Mouse (Mus musculus): ENCODE results near the gene Apobec3. TPM values are rescaled to one million over a fixed set of nuclear protein-coding genes. Genes with fewer than 3 reads are reported as not detected.
"Not testable (repeated sequence)": the region's sequence is repeated elsewhere in the genome, so short reads cannot be mapped to it uniquely, and the experiment has no call there.

Gene Apobec3
- polyA plus RNA-seq, 1 experiment from 2014 or later, result 7.6 TPM

DNA sequence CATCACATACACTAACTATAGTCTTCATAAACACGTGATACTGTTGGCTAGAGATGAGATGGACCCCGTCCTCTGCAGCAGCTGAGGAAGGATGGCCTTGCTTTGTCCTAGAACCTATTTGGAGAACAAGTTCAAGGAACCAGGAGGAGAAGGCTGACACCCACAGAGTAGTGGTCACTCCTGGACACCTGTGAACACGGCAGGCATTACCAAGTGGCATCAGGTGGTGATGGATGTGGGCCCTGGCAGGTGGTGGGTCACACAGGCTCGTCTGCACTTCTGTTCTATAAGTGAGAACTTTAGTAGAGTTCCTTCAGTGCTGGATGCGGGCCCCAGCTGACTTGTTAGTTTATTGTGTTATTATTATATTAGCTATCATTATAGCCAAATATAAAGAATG, 6.6 kb upstream of the Apobec3 start:
- no peak overlapping the region for H3K27ac ChIP-seq (replicated peaks; ENCODE audit: low read depth, low read length)
- no peak overlapping the region for H3K4me3 ChIP-seq (ENCODE audit: low read depth, low read length)
- no peak overlapping the region for H3K4me2 ChIP-seq (ENCODE audit: low read depth, low read length)
- DNase-seq (ENCODE audit: low spot score) (no peak), ATAC-seq (replicated peaks; ENCODE audit: insufficient number of reproducible peaks, low FRiP score, low TSS enrichment, low read depth) (no peak)
- H3K27me3 ChIP-seq (ENCODE audit: control insufficient read depth, insufficient read depth, low read length), result no peaks in the 10 kb centered on the region
- H3K4me1 ChIP-seq (ENCODE audit: control insufficient read depth, insufficient read depth, low read length), result no peaks in the 10 kb centered on the region
- H3K36me3 ChIP-seq (replicated peaks; ENCODE audit: control insufficient read depth, insufficient read depth, low read depth, low read length), result no peaks in the 10 kb centered on the region
- H3K9ac ChIP-seq (replicated peaks; ENCODE audit: low read length), result no peak overlapping the region
- 76% methylated on average over 5 of the region's 5 CpGs for WGBS
- H3K9me3 ChIP-seq (replicated peaks; ENCODE audit: control insufficient read depth, low read length), result no peaks in the 10 kb centered on the region

GRCm38 (mm10) chr15:79892213-79892541, 718 bp downstream of the Apobec3 start:
- H3K27ac ChIP-seq (replicated peaks; ENCODE audit: low read depth, low read length), result no peak overlapping the region
- DNase-seq (ENCODE audit: low spot score) (peak; percentile 48), ATAC-seq (replicated peaks; ENCODE audit: insufficient number of reproducible peaks, low FRiP score, low TSS enrichment, low read depth) (0 out of 2 replicates have a peak, but pooled peaks have one; percentile 48)
- no peaks in the 10 kb centered on the region for H3K4me1 ChIP-seq (ENCODE audit: control insufficient read depth, insufficient read depth, low read length)
- H3K9me3 ChIP-seq (replicated peaks; ENCODE audit: control insufficient read depth, low read length), result no peaks in the 10 kb centered on the region
- no peaks in the 10 kb centered on the region for H3K36me3 ChIP-seq (replicated peaks; ENCODE audit: control insufficient read depth, insufficient read depth, low read depth, low read length)
- H3K27me3 ChIP-seq (ENCODE audit: control insufficient read depth, insufficient read depth, low read length), result peaks cover 3% of the 10 kb centered on the region; the same call in 1 of the 2 replicates
- H3K9ac ChIP-seq (replicated peaks; ENCODE audit: low read length), result peak overlapping the region; percentile 56
- WGBS, result 0% methylated on average over 12 of the region's 12 CpGs
- H3K4me3 ChIP-seq (ENCODE audit: low read depth, low read length), result peak overlapping the region; percentile 34
- H3K4me2 ChIP-seq (ENCODE audit: low read depth, low read length), result peak overlapping the region; percentile 42

GRCm38 (mm10) chr15:79892995-79893823, 1.8 kb downstream of the Apobec3 start:
- no peak overlapping the region for H3K9ac ChIP-seq (replicated peaks; ENCODE audit: low read length)
- ATAC-seq (replicated peaks; ENCODE audit: insufficient number of reproducible peaks, low FRiP score, low TSS enrichment, low read depth), result no peak
- 70% methylated on average over 15 of the region's 15 CpGs for WGBS

GRCm38 (mm10) chr15:79893824-79894123, 2.3 kb downstream of the Apobec3 start:
- no peak for ATAC-seq (replicated peaks; ENCODE audit: insufficient number of reproducible peaks, low FRiP score, low TSS enrichment, low read depth)
- DNase-seq (ENCODE audit: low spot score), result no peak
- no peak overlapping the region for H3K4me3 ChIP-seq (ENCODE audit: low read depth, low read length)
- H3K9ac ChIP-seq (replicated peaks; ENCODE audit: low read length), result no peak overlapping the region
- H3K27ac ChIP-seq (replicated peaks; ENCODE audit: low read depth, low read length), result no peak overlapping the region
- no peak overlapping the region for H3K4me2 ChIP-seq (ENCODE audit: low read depth, low read length)
- peaks cover 3% of the 10 kb centered on the region; the same call in 1 of the 2 replicates for H3K27me3 ChIP-seq (ENCODE audit: control insufficient read depth, insufficient read depth, low read length)
- 32% methylated on average over 3 of the region's 3 CpGs for WGBS
- no peaks in the 10 kb centered on the region for H3K4me1 ChIP-seq (ENCODE audit: control insufficient read depth, insufficient read depth, low read length)
- no peaks in the 10 kb centered on the region for H3K9me3 ChIP-seq (replicated peaks; ENCODE audit: control insufficient read depth, low read length)
- H3K36me3 ChIP-seq (replicated peaks; ENCODE audit: control insufficient read depth, insufficient read depth, low read depth, low read length), result no peaks in the 10 kb centered on the region

More at GRCm38 (mm10) chr15:79892995-79893823, 1.8 kb downstream of the Apobec3 start:
- H3K4me1 ChIP-seq (ENCODE audit: control insufficient read depth, insufficient read depth, low read length), result no peaks in the 10 kb centered on the region
- H3K9me3 ChIP-seq (replicated peaks; ENCODE audit: control insufficient read depth, low read length), result no peaks in the 10 kb centered on the region
- H3K4me2 ChIP-seq (ENCODE audit: low read depth, low read length), result no peak overlapping the region; the same call in 1 of the 2 replicates
- H3K4me3 ChIP-seq (ENCODE audit: low read depth, low read length), result peak overlapping the region; percentile 34; the same call in 1 of the 2 replicates
- H3K36me3 ChIP-seq (replicated peaks; ENCODE audit: control insufficient read depth, insufficient read depth, low read depth, low read length), result no peaks in the 10 kb centered on the region
- peaks cover 3% of the 10 kb centered on the region; the same call in 1 of the 2 replicates for H3K27me3 ChIP-seq (ENCODE audit: control insufficient read depth, insufficient read depth, low read length)
- H3K27ac ChIP-seq (replicated peaks; ENCODE audit: low read depth, low read length), result no peak overlapping the region
- no peak for DNase-seq (ENCODE audit: low spot score)

DNA sequence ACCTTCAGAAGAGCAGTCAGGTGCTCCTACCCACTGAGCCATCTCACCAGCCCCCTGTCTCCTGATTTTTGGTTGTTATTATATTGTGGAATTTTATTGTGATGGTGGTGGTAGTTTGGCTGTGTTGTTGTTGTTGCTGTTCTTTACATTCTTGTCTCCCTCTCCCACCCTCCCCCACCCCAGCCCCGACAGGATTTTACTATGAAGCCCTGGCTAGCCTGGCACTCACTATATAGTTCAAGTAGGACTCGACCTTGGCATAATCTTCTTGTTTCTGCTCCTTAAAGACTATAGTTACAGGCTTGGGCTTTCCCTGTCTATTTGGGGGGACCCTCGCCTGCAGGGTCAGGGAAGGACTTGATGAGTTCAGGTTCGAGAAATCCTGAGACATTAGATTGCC, 2.9 kb downstream of the Apobec3 start:
- DNase-seq (ENCODE audit: low spot score) (no peak), ATAC-seq (replicated peaks; ENCODE audit: insufficient number of reproducible peaks, low FRiP score, low TSS enrichment, low read depth) (no peak)
- 73% methylated on average over 4 of the region's 4 CpGs for WGBS
- peaks cover 3% of the 10 kb centered on the region; the same call in 1 of the 2 replicates for H3K27me3 ChIP-seq (ENCODE audit: control insufficient read depth, insufficient read depth, low read length)
- no peak overlapping the region for H3K4me3 ChIP-seq (ENCODE audit: low read depth, low read length)
- no peaks in the 10 kb centered on the region for H3K9me3 ChIP-seq (replicated peaks; ENCODE audit: control insufficient read depth, low read length)
- no peak overlapping the region for H3K27ac ChIP-seq (replicated peaks; ENCODE audit: low read depth, low read length)
- no peak overlapping the region for H3K4me2 ChIP-seq (ENCODE audit: low read depth, low read length)
- no peaks in the 10 kb centered on the region for H3K36me3 ChIP-seq (replicated peaks; ENCODE audit: control insufficient read depth, insufficient read depth, low read depth, low read length)
- H3K4me1 ChIP-seq (ENCODE audit: control insufficient read depth, insufficient read depth, low read length), result no peaks in the 10 kb centered on the region
- H3K9ac ChIP-seq (replicated peaks; ENCODE audit: low read length), result no peak overlapping the region

DNA sequence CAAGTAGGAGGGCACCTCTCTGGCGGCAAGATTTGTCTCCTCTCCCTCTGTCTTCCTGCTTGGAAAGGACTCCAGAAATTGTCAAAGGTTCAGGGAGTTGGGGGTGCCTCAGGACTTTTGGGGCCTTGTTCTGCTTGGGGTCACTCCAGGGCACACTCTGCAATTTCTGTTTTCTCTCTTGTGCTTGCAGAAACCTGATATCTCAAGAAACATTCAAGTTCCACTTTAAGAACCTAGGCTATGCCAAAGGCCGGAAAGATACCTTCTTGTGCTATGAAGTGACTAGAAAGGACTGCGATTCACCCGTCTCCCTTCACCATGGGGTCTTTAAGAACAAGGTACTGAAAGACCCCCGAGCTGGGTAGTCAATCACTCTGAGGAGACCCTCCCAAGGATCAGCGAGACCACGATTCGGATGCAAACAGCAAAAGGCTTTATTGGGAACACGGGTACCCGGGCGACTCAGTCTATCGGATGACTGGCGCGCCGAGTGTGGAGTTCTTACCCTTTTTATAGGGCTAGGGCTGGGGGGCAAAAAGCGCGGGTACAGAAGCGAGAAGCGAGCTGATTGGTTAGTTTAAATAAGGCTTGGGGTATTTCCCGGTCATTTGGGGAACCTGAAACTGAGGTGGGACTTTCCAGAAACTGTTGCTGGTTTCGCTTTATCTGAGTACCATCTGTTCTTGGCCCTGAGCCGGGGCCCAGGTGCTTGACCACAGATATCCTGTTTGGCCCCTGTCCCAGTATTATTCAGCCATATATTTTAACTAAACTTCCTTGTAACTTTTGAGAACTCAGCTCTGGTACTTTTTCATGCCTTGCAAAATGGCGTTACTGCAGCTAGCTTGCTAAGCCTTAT, 4.0 kb downstream of the Apobec3 start:
- not testable (repeated sequence) for DNase-seq (ENCODE audit: low spot score); H3K27ac ChIP-seq (replicated peaks; ENCODE audit: low read depth, low read length); H3K9ac ChIP-seq (replicated peaks; ENCODE audit: low read length); H3K9me3 ChIP-seq (replicated peaks; ENCODE audit: control insufficient read depth, low read length); H3K4me1 ChIP-seq (ENCODE audit: control insufficient read depth, insufficient read depth, low read length); H3K4me3 ChIP-seq (ENCODE audit: low read depth, low read length); ATAC-seq (replicated peaks; ENCODE audit: insufficient number of reproducible peaks, low FRiP score, low TSS enrichment, low read depth); H3K27me3 ChIP-seq (ENCODE audit: control insufficient read depth, insufficient read depth, low read length); H3K4me2 ChIP-seq (ENCODE audit: low read depth, low read length); H3K36me3 ChIP-seq (replicated peaks; ENCODE audit: control insufficient read depth, insufficient read depth, low read depth, low read length)
- WGBS, result 88% methylated on average over 10 of the region's 23 CpGs

DNA sequence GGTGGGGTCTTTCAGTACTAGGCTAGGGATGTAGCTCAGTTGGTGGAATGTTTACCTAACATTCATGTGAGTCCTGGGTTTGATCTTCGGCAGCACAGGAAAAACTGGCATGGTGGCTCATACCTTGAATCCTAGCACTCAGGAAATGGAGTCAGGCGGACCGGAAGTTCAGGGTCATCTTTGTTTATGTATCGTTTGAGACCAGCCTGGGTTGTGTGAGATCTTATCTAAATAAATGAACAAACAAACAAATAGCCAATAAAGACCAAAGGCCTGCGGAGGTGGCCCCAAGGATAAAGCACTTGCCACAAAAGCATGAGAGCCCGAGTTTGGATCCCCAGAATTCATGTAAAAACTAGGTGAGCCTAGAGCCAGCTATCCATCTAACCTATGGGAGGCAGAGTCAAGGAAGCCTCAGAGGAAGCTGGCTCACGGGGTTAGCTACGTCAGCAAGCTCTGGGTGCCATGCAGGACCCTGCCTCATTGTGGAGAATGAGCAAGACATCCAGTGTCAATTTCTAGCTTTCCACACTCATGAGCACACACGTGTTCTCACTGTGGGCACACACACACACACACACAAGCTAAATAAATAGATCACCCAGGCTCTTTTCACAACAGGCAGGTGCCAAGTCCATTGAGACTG, 4.7 kb downstream of the Apobec3 start:
- H3K36me3 ChIP-seq (replicated peaks; ENCODE audit: control insufficient read depth, insufficient read depth, low read depth, low read length), result no peaks in the 10 kb centered on the region
- no peak overlapping the region for H3K27ac ChIP-seq (replicated peaks; ENCODE audit: low read depth, low read length)
- no peaks in the 10 kb centered on the region for H3K9me3 ChIP-seq (replicated peaks; ENCODE audit: control insufficient read depth, low read length)
- 74% methylated on average over 9 of the region's 9 CpGs for WGBS
- DNase-seq (ENCODE audit: low spot score) (no peak), ATAC-seq (replicated peaks; ENCODE audit: insufficient number of reproducible peaks, low FRiP score, low TSS enrichment, low read depth) (no peak)
- H3K9ac ChIP-seq (replicated peaks; ENCODE audit: low read length), result no peak overlapping the region
- H3K4me3 ChIP-seq (ENCODE audit: low read depth, low read length), result no peak overlapping the region
- no peaks in the 10 kb centered on the region for H3K4me1 ChIP-seq (ENCODE audit: control insufficient read depth, insufficient read depth, low read length)
- no peak overlapping the region for H3K4me2 ChIP-seq (ENCODE audit: low read depth, low read length)
- peaks cover 3% of the 10 kb centered on the region; the same call in 1 of the 2 replicates for H3K27me3 ChIP-seq (ENCODE audit: control insufficient read depth, insufficient read depth, low read length)
